Comparison of ENCODE assay signal across 26 mouse cellular contexts in the genomic region with DNA sequence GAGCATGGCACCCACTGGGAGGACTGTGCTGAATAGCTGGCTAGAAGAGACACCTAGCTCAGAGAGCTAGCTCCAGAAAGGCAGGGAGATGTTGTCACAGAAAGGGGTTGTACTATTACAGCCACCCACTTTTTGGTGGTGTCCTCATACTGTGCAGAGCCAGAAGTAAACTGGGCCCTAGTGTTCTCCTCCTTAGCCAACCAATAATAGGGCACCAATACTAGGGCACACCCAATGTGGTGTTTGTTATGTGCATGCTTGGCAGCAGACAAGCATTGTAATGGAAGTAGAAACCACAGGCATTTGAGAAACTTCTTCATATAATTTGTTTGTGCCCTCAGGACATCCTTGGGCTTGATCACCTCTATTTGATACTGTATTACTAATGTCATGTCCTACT. TPM values are rescaled to one million over a fixed set of nuclear protein-coding genes. Genes with fewer than 3 reads are reported as not detected.
DNase-seq lines count a peak whose midpoint lies in the region; ATAC-seq and TF ChIP-seq lines count a peak whose summit lies in the region.
"Had no signal": no experiment of that assay in that cellular context is flagged by ENCODE, and none has a peak within 500 bp of the region (broad histone marks: within the 10 kb centered on the region; RNA-seq: fewer than 3 reads in every experiment).

No protein-coding gene starts in this region.

- H3K4me2 ChIP-seq in liver, embryonic 13.5 days = peak overlapping the region; percentile 3; the same call in 1 of the 2 replicates
- peak overlapping the region; percentile 16 for H3K4me2 ChIP-seq in myocyte (ENCODE audit: low read depth)
- no peak overlapping the region for H3K4me2 ChIP-seq in forebrain, postnatal 0 days (ENCODE audit: low read depth)
- H3K4me2 ChIP-seq: hindbrain, embryonic 13.5 days; limb, embryonic 13.5 days; neural tube, embryonic 13.5 days had no signal

- no peaks in the 10 kb centered on the region for H3K27me3 ChIP-seq in liver, embryonic 13.5 days
- no peaks in the 10 kb centered on the region for H3K27me3 ChIP-seq in Patski
- no peaks in the 10 kb centered on the region for H3K27me3 ChIP-seq in myocyte (ENCODE audit: control insufficient read depth, insufficient read depth, insufficient read length)
- H3K27me3 ChIP-seq in forebrain, postnatal 0 days (ENCODE audit: insufficient read depth, low read length) = no peaks in the 10 kb centered on the region
- H3K27me3 ChIP-seq: CH12.LX; hindbrain, embryonic 13.5 days; limb, embryonic 13.5 days; neural tube, embryonic 13.5 days had no signal

- ATAC-seq in liver, embryonic 13.5 days (ENCODE audit: low read depth) = peak; percentile 70
- peak; percentile 91 for ATAC-seq in Patski
- peak; percentile 51; the same call in 1 of the 2 replicates for ATAC-seq in erythroid progenitor cell, adult 5-6 weeks (replicated peaks; ENCODE audit: low FRiP score, poor library complexity, severe bottlenecking)
- no peak for ATAC-seq in forebrain, postnatal 0 days
- ATAC-seq: forebrain, embryonic 16.5 days; intestine, postnatal 0 days; midbrain, embryonic 16.5 days had no signal

- H3K79me2 ChIP-seq in myocyte (ENCODE audit: control insufficient read depth, insufficient read depth) = no peaks in the 10 kb centered on the region

- TF ChIP-seq POLR2A in myocyte (IDR thresholded peaks at IDR 0.05; ENCODE audit: insufficient read length, low read depth) = no peak

- POLR2A ChIA-PET in Patski (lab: Charles Lee) = no interaction called here

- H3K27ac ChIP-seq in liver, embryonic 13.5 days = peak overlapping the region; percentile 58
- no peak overlapping the region for H3K27ac ChIP-seq in forebrain, postnatal 0 days (ENCODE audit: low read depth, low read length)
- H3K27ac ChIP-seq: hindbrain, embryonic 13.5 days; left cerebral cortex, adult 2 months; limb, embryonic 13.5 days; macrophage; midbrain, embryonic 10.5 days; neural tube, embryonic 13.5 days had no signal

- H3K4me3 ChIP-seq in liver, embryonic 13.5 days (replicated peaks) = no peak overlapping the region
- no peak overlapping the region for H3K4me3 ChIP-seq in myocyte
- no peak overlapping the region for H3K4me3 ChIP-seq in forebrain, postnatal 0 days (ENCODE audit: low read depth, low read length)
- H3K4me3 ChIP-seq: hindbrain, embryonic 13.5 days; left cerebral cortex, adult 2 months; limb, embryonic 13.5 days; midbrain, embryonic 10.5 days; neural tube, embryonic 13.5 days had no signal

- no peak overlapping the region for H3ac ChIP-seq in myocyte (ENCODE audit: control insufficient read depth, insufficient read length)

- CTCF ChIA-PET in Patski (lab: Charles Lee) = no interaction called here

- no peak for TF ChIP-seq CTCF in Patski (IDR thresholded peaks at IDR 0.05)
- TF ChIP-seq CTCF in forebrain, postnatal 0 days (IDR thresholded peaks at IDR 0.05; ENCODE audit: low read depth) = no peak

- H3K36me3 ChIP-seq in liver, embryonic 13.5 days = no peaks in the 10 kb centered on the region
- H3K36me3 ChIP-seq in myocyte (ENCODE audit: control insufficient read depth, insufficient read depth) = no peaks in the 10 kb centered on the region
- no peaks in the 10 kb centered on the region for H3K36me3 ChIP-seq in forebrain, postnatal 0 days (ENCODE audit: insufficient read depth)
- H3K36me3 ChIP-seq: hindbrain, embryonic 13.5 days; limb, embryonic 13.5 days; midbrain, embryonic 10.5 days; neural tube, embryonic 13.5 days had no signal

- no peak for DNase-seq in liver, embryonic 13.5 days
- DNase-seq in liver (no peak), Patski (ENCODE audit: low read depth, low spot score) (no peak)
- DNase-seq in forebrain, postnatal 0 days = no peak
- DNase-seq in kidney, postnatal 10 days = no peak
- DNase-seq: adrenal gland, postnatal 25 days; cerebellum, adult 11-12 months; cerebellum, postnatal 10 days; gastrocnemius, postnatal 10 days; heart, postnatal 36 days; kidney, adult 9 months; kidney, postnatal 25 days; lung, adult 2 months; thymus, postnatal 4 days had no signal

- peaks cover 34% of the 10 kb centered on the region for H3K4me1 ChIP-seq in liver, embryonic 13.5 days (replicated peaks)
- no peaks in the 10 kb centered on the region for H3K4me1 ChIP-seq in forebrain, postnatal 0 days (ENCODE audit: insufficient read depth)
- H3K4me1 ChIP-seq: limb, embryonic 13.5 days; neural tube, embryonic 13.5 days had no signal

- H3K9me3 ChIP-seq in liver, embryonic 13.5 days (replicated peaks) = no peaks in the 10 kb centered on the region
- H3K9me3 ChIP-seq in forebrain, postnatal 0 days (ENCODE audit: low read length) = no peaks in the 10 kb centered on the region
- H3K9me3 ChIP-seq: hindbrain, embryonic 13.5 days; limb, embryonic 13.5 days; midbrain, embryonic 10.5 days; neural tube, embryonic 13.5 days had no signal

- in situ Hi-C loops in Patski (cut with MboI; ENCODE audit: low pct_unique_long_range_greater_than_20kb) = no loop called here

- H3K9ac ChIP-seq in liver, embryonic 13.5 days = no peak overlapping the region
- no peak overlapping the region for H3K9ac ChIP-seq in forebrain, postnatal 0 days
- H3K9ac ChIP-seq: hindbrain, embryonic 13.5 days; limb, embryonic 13.5 days; neural tube, embryonic 13.5 days had no signal

TF ChIP-seq in myocyte, 11 proteins besides CTCF, POLR2A, EP300 and RAD21:
- TF ChIP-seq SRF (IDR thresholded peaks at IDR 0.05; ENCODE audit: control insufficient read depth, insufficient read length, low read depth) (no peak), MYOD1 (IDR thresholded peaks at IDR 0.05; ENCODE audit: control insufficient read depth in 1 of 3, insufficient read length in 2 of 3, low read depth in 2 of 3) (no peak), USF1 (IDR thresholded peaks at IDR 0.05; ENCODE audit: low read depth) (no peak), E2F4 (IDR thresholded peaks at IDR 0.05; ENCODE audit: insufficient read depth) (no peak), CEBPB (IDR thresholded peaks at IDR 0.05; ENCODE audit: insufficient read depth, poor library complexity, severe bottlenecking) (no peak), MAX (IDR thresholded peaks at IDR 0.05; ENCODE audit: low read depth) (no peak), MYOG (IDR thresholded peaks at IDR 0.05; ENCODE audit: control insufficient read depth in 1 of 3, insufficient read depth in 1 of 3, insufficient read length in 2 of 3, low read depth in 2 of 3) (no peak), POLR2AphosphoS2 (IDR thresholded peaks at IDR 0.05; ENCODE audit: insufficient read length, low read depth) (no peak), REST (IDR thresholded peaks at IDR 0.05; ENCODE audit: insufficient read depth, insufficient read length) (no peak), TCF3 (IDR thresholded peaks at IDR 0.05; ENCODE audit: insufficient read length, low read depth) (no peak), TCF12 (IDR thresholded peaks at IDR 0.05; ENCODE audit: insufficient read depth, poor library complexity, severe bottlenecking) (no peak)

RNA-seq across cellular contexts. Expression of gene N4bp1, which starts 58.5 kb away (rescaled TPM):
- 2.8 and 3.0 TPM in 2 replicates for polyA plus RNA-seq in liver, embryonic 13.5 days (2015; fragmentation: Nextera tagmentation; extraction: Ambion mirVana)
- polyA plus RNA-seq in Patski (2021) = 35.2 TPM
- 3.8 and 6.8 TPM in 2 replicates for total RNA-seq in erythroid progenitor cell, adult 5-6 weeks (2015; ENCODE audit: low replicate concordance)
- 3.6 and 7.3 TPM in 2 replicates for total RNA-seq in erythroid progenitor cell, adult 5-6 weeks (2017; ENCODE audit: low replicate concordance)
- 7.6 TPM for polyA plus RNA-seq in myocyte (2012; fragmentation: generic; extraction: Trizol)
- 14.8 and 19.4 TPM in 2 replicates for total RNA-seq in forebrain, postnatal 0 days (2014; rRNA removed)
- 3.0 and 4.5 TPM in 2 replicates for polyA plus RNA-seq in forebrain, postnatal 0 days (2015; fragmentation: Nextera tagmentation; extraction: Ambion mirVana)
